Mouse (Mus musculus): ENCODE results near the gene Ldhc. TPM values are rescaled to one million over a fixed set of nuclear protein-coding genes. Genes with fewer than 3 reads are reported as not detected.
A peak's percentile ranks its signal among the peaks of the same experiment; 100 is the strongest.
"Not testable (repeated sequence)": the region's sequence is repeated elsewhere in the genome, so short reads cannot be mapped to it uniquely, and the experiment has no call there.

Ldhc gene
- polyA plus RNA-seq (2017; shearing (Covaris generic)), result not detected

- no peak for ATAC-seq
Measured at GRCm38 (mm10) chr7:46860996-46861395, at the start of gene Ldhc. Ldhc (plus strand) TSS chr7:46861203.

- ATAC-seq, result no peak
Measured at GRCm38 (mm10) chr7:46814012-46814411, 47.0 kb upstream of the Ldhc start.

- ATAC-seq, result not testable (repeated sequence)
Measured at GRCm38 (mm10) chr7:46820876-46821632, 39.9 kb upstream of the Ldhc start.

- ATAC-seq, result no peak
Measured at GRCm38 (mm10) chr7:46827046-46827802, 33.8 kb upstream of the Ldhc start.

- ATAC-seq, result no peak
Measured at GRCm38 (mm10) chr7:46827803-46828184, 33.2 kb upstream of the Ldhc start.

GRCm38 (mm10) chr7:46829911-46830310 lies 31.1 kb upstream of the Ldhc start:
- no peak for ATAC-seq

- ATAC-seq, result no peak
Measured at GRCm38 (mm10) chr7:46830799-46831590, 30.0 kb upstream of the Ldhc start.

GRCm38 (mm10) chr7:46831693-46832092 lies 29.3 kb upstream of the Ldhc start:
- ATAC-seq, result no peak

- ATAC-seq, result peak; percentile 64
Measured at GRCm38 (mm10) chr7:46832112-46832810, 28.7 kb upstream of the Ldhc start.

GRCm38 (mm10) chr7:46833266-46833665 lies 27.7 kb upstream of the Ldhc start:
- peak; percentile 92 for ATAC-seq

- ATAC-seq, result no peak
Measured at GRCm38 (mm10) chr7:46833670-46834255, 27.2 kb upstream of the Ldhc start.

- no peak for ATAC-seq
Measured at GRCm38 (mm10) chr7:46834994-46835610, 25.9 kb upstream of the Ldhc start.

- ATAC-seq, result no peak
Measured at GRCm38 (mm10) chr7:46836357-46836756, 24.6 kb upstream of the Ldhc start.

- no peak for ATAC-seq
Measured at GRCm38 (mm10) chr7:46837073-46837472, 23.9 kb upstream of the Ldhc start.

- ATAC-seq, result peak; percentile 8
Measured at GRCm38 (mm10) chr7:46838104-46838671, 22.8 kb upstream of the Ldhc start.

GRCm38 (mm10) chr7:46838891-46839302 lies 22.1 kb upstream of the Ldhc start:
- ATAC-seq, result peak; percentile 95

- ATAC-seq, result no peak
Measured at GRCm38 (mm10) chr7:46839446-46839845, 21.6 kb upstream of the Ldhc start.

- ATAC-seq, result no peak
Measured at GRCm38 (mm10) chr7:46839861-46840260, 21.1 kb upstream of the Ldhc start.

GRCm38 (mm10) chr7:46840326-46840725 lies 20.7 kb upstream of the Ldhc start:
- ATAC-seq, result no peak

- ATAC-seq, result no peak
Measured at GRCm38 (mm10) chr7:46840787-46841525, 20.0 kb upstream of the Ldhc start, which contains the start of gene Ldha. Ldha (plus strand) TSS chr7:46841475.
